Mouse (Mus musculus) testis, adult 2 months (tissue): ENCODE results near the gene Panx3. TPM values are rescaled to one million over a fixed set of nuclear protein-coding genes. Genes with fewer than 3 reads are reported as not detected.

Source experiments
- H3K27ac ChIP-seq: fragments of 200-500 bp; 2 replicates; pipeline ENCODE4 v1.5.1; 2012; ENCODE audit warnings: low read depth, low read length; ENCODE audit not compliant: control insufficient read depth, insufficient read depth
- H3K27me3 ChIP-seq: fragments of 200-500 bp; 2 replicates; pipeline ENCODE4 v1.6.1; 2012; ENCODE audit warnings: mild to moderate bottlenecking, low read length, moderate library complexity; ENCODE audit not compliant: control insufficient read depth, insufficient read depth
- H3K36me3 ChIP-seq: fragments of 200-500 bp; 2 replicates; pipeline ENCODE4 v1.6.1; 2012; ENCODE audit warnings: mild to moderate bottlenecking, low read length; ENCODE audit not compliant: control insufficient read depth, insufficient read depth
- H3K4me1 ChIP-seq: fragments of 200-500 bp; 2 replicates; pipeline ENCODE4 v1.6.1; 2012; ENCODE audit warnings: low read length; ENCODE audit not compliant: control insufficient read depth, insufficient read depth
- H3K4me3 ChIP-seq: fragments of 200-500 bp; 2 replicates; pipeline ENCODE4 v1.5.1; 2012; ENCODE audit warnings: low read depth, mild to moderate bottlenecking, low read length, moderate library complexity, mixed read lengths; ENCODE audit not compliant: control insufficient read depth
- CTCF ChIP-seq: fragments of 200-500 bp; IDR thresholded peaks from 2 replicates; pipeline ENCODE4 v1.5.1; 2012; ENCODE audit warnings: low read depth, mild to moderate bottlenecking, inconsistent platforms, low read length, moderate library complexity; ENCODE audit not compliant: control insufficient read depth, insufficient read depth, insufficient replicate concordance
- POLR2A ChIP-seq: fragments of 200-500 bp; IDR thresholded peaks from 2 replicates; pipeline ENCODE4 v1.6.1; 2012; ENCODE audit warnings: low read depth, mild to moderate bottlenecking, inconsistent platforms, low read length, moderate library complexity; ENCODE audit not compliant: control insufficient read depth
- polyA plus RNA-seq: library from polyadenylated mRNA; depleted of rRNA; stranded (reverse); fragments of >200 nt; gene quantifications from 2 replicates; pipeline ENCODE4 v1.2.3, GENCODE M21; 2012

The Panx3 gene
- polyA plus RNA-seq, 1 experiment, result 0.70 TPM

DNA sequence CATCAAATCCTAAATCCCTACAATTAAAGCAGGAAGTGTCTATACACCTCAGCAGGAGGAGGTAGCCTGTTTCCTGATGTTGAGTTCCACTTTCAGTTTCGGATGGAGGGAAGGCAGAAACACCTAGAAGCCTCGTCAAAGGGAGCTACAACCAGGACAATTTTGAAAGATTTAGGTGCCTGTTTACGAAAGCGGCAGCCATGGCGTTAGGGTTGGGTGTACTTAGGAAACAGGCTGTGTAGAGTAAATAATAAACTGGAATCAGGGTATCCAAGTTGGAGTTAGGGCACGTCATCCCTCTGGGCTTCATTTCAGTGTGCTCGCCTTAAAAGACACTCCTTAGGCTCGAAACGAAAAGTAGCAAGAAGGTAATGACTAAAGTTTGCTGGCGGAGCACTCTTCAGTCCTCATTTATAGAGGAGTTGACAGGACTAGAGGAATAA is 12.6 kb downstream of the Panx3 start:
- Histone ChIP-seq H3K27me3 (no peaks in the 10 kb centered on the region), H3K4me1 (no peaks in the 10 kb centered on the region; the same call in 1 of the 2 replicates), H3K36me3 (no peaks in the 10 kb centered on the region; the same call in 1 of the 2 replicates), H3K4me3 (peak overlapping the region; percentile 98), H3K27ac (peak overlapping the region; percentile 91)
- no peak for TF ChIP-seq POLR2A
- no peak for TF ChIP-seq CTCF

DNA sequence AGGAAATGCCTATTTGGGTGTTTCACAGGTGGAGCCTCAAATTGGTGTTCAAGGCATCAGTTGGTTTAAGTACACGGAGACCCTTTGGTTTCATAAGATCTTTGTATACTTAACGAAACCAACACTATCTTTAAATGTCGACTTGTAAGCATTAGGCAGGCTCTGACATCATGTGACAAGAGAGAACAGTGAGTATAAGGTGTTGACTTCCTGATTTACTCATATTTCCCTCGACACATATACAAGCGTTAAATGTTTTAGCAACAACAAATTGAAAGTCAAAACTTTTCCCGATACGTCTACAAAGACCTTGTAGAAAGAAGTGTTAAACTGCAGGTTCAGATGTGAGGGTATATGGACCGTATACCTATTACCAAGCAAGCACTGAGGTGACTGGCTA is 13.1 kb downstream of the Panx3 start:
- Histone ChIP-seq H3K4me3 (no peak overlapping the region), H3K4me1 (no peaks in the 10 kb centered on the region; the same call in 1 of the 2 replicates), H3K27me3 (no peaks in the 10 kb centered on the region), H3K36me3 (no peaks in the 10 kb centered on the region; the same call in 1 of the 2 replicates), H3K27ac (no peak overlapping the region)
- TF ChIP-seq POLR2A (no peak), CTCF (no peak)

DNA sequence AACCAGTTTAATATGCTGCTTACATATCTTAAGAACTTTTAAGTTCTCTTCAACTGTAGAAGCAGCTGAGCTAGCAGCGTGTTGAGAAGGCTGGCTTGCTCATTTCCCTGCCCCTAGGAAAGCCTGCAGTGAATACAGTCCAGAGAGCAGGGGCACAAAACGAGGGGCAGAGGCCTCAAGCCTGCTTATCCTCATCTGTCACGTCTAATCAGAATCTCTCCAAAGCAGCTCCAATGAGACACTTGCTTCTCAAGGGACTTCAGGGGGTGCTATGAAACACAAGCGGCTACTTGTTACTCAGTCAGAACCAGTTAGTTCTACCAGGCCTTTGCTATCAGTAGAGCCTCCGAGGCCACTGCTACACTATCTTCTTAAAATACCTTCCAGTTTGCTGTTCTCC is 15.2 kb downstream of the Panx3 start:
- Histone ChIP-seq H3K36me3 (no peaks in the 10 kb centered on the region; the same call in none of the 2 replicates), H3K27ac (no peak overlapping the region), H3K27me3 (no peaks in the 10 kb centered on the region), H3K4me1 (no peaks in the 10 kb centered on the region; the same call in 1 of the 2 replicates), H3K4me3 (no peak overlapping the region)
- no peak for TF ChIP-seq CTCF
- no peak for TF ChIP-seq POLR2A

DNA sequence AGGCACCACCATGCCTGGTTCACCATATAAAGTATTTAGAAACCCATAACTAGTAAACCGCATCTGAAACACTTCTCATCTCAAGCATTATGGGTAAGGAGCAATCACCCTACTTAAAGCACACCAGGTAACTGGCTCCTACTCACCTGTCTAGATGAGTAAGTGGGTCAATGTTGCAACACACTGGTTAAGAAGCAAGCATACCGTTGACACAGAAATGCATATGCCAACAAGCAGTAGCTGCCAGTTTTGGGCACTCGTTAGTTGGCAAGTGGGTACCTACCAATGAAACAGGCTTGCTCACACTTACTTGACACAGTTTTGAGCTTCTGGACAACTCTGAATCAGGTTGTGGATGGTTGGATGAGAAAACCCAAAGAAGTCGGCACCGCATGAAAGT is 18.4 kb downstream of the Panx3 start:
- H3K36me3 ChIP-seq, result no peaks in the 10 kb centered on the region; the same call in none of the 2 replicates
- H3K4me1 ChIP-seq, result no peaks in the 10 kb centered on the region
- TF ChIP-seq CTCF (no peak), POLR2A (no peak)
- no peak overlapping the region for H3K4me3 ChIP-seq
- no peak overlapping the region for H3K27ac ChIP-seq
- H3K27me3 ChIP-seq, result no peaks in the 10 kb centered on the region

DNA sequence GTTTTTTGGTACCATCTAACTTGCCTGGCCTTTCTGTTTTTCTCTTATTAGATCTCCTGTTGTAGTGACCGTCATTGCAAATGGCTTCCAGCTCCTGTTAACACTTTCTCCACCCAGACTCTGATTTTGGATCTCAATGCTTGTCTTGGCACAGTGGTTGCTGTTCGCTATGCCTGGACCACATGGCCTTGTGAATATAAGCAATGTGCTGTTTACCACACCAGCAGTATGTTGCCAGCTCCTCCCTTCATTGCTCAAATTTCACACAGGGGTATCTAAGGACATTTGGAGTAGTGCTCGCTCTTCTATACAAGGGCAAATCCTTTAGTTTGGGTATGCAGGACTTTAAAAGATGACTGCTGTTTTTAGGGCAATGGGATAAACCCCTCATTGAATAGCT is 22.8 kb downstream of the Panx3 start:
- H3K27me3 ChIP-seq, result no peaks in the 10 kb centered on the region
- TF ChIP-seq POLR2A (no peak), CTCF (no peak)
- no peaks in the 10 kb centered on the region for H3K4me1 ChIP-seq
- H3K36me3 ChIP-seq, result no peaks in the 10 kb centered on the region; the same call in 1 of the 2 replicates
- H3K27ac ChIP-seq, result no peak overlapping the region
- no peak overlapping the region for H3K4me3 ChIP-seq

DNA sequence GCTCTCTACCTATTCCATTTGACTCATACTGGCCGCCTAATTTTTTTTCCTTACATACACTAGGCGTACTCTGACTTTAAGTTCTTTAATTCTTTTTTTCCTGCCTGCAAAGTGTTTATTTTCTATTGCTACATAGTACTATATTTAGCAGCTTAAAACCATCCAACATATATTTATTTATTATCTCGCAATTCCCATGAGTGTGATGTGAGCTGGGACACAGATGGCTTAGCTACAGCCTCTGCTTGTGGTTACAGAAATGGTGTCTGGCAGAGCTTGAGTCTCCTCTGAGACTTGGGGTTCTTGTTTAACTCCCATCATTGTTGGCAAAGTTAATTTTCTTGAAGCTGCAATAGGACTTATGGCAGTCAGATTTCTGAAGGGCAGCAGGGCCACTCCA is 30.3 kb downstream of the Panx3 start:
- no peak overlapping the region for H3K4me3 ChIP-seq
- no peaks in the 10 kb centered on the region for H3K27me3 ChIP-seq
- no peak overlapping the region for H3K27ac ChIP-seq
- no peaks in the 10 kb centered on the region for H3K4me1 ChIP-seq
- H3K36me3 ChIP-seq, result no peaks in the 10 kb centered on the region; the same call in 1 of the 2 replicates
- TF ChIP-seq CTCF, result no peak
- no peak for TF ChIP-seq POLR2A

DNA sequence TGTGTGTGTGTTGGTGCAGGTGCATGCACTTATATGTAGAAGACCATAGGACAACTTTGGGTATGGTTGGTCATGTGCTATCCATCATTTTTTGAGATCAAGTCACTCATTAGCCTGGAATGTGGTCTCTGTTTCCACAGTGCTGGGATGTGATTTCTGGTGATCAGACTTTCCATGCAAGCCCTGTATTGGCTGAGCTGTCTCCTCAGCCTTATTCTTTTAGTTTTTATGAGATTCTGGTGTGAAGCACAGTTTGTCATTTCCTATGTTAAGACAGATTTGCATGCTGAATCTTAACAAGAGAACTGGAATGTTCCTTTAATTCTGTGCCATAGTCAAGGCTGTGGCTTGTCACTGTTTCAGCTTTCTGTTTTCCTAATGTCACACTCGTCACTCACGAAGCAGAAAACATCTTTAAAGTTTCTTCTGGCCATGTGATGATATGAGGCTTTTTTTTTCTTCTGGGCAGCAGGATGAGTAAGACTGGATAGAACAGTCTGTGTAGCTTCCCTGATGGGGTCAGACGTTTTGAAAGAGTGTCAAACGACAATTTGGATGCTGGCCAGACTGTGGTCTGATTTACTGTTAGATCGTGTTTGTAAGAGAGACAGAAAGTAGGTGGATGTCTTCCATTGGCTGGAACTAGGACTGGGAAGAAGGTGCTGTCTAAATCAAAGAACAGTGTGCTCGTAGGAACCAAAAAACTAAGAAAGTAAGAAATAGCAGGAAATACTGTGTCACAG is 32.1 kb downstream of the Panx3 start:
- Histone ChIP-seq H3K27me3 (no peaks in the 10 kb centered on the region), H3K27ac (no peak overlapping the region), H3K4me3 (no peak overlapping the region), H3K4me1 (no peaks in the 10 kb centered on the region), H3K36me3 (no peaks in the 10 kb centered on the region; the same call in 1 of the 2 replicates)
- TF ChIP-seq CTCF (no peak), POLR2A (no peak)
